Mouse (Mus musculus) forebrain, embryonic 13.5 days (tissue): ENCODE results near the gene Clrn2. TPM values are rescaled to one million over a fixed set of nuclear protein-coding genes. Genes with fewer than 3 reads are reported as not detected.
A peak's percentile ranks its signal among the peaks of the same experiment; 100 is the strongest.

Experiments used
- ATAC-seq: fragments of 200-750 bp; cut with Nextera tagmentation; 2 replicates; pipeline ENCODE4 v1.8.0; 2017
- H3K27ac ChIP-seq: fragments of 300-500 bp; sonication (generic); 2 replicates; pipeline ENCODE4 v1.5.1; 2015; ENCODE audit warnings: inconsistent platforms, mild to moderate bottlenecking, moderate library complexity
- H3K27me3 ChIP-seq: fragments of 300-500 bp; sonication (generic); 2 replicates; pipeline ENCODE4 v1.6.1; 2015; ENCODE audit warnings: mild to moderate bottlenecking, inconsistent platforms
- H3K36me3 ChIP-seq: fragments of 300-500 bp; sonication (generic); 2 replicates; pipeline ENCODE4 v1.6.1; 2015; ENCODE audit warnings: mild to moderate bottlenecking, inconsistent platforms; ENCODE audit not compliant: poor library complexity, severe bottlenecking
- H3K4me1 ChIP-seq: fragments of 300-500 bp; sonication (generic); 2 replicates; pipeline ENCODE4 v1.6.1; 2015; ENCODE audit warnings: inconsistent platforms
- H3K4me2 ChIP-seq: fragments of 300-500 bp; sonication (generic); 2 replicates; pipeline ENCODE4 v1.6.1; 2015; ENCODE audit warnings: inconsistent platforms, mild to moderate bottlenecking, moderate library complexity
- H3K4me3 ChIP-seq: fragments of 300-500 bp; sonication (generic); 2 replicates; pipeline ENCODE4 v1.5.1; 2015; ENCODE audit warnings: mild to moderate bottlenecking, inconsistent platforms
- H3K9ac ChIP-seq: fragments of 300-500 bp; sonication (generic); 2 replicates; pipeline ENCODE4 v1.6.1; 2015; ENCODE audit warnings: mild to moderate bottlenecking, inconsistent platforms
- H3K9me3 ChIP-seq: fragments of 300-500 bp; sonication (generic); replicated peaks from 2 replicates; pipeline ENCODE4 v1.6.1; 2016; ENCODE audit warnings: inconsistent platforms
- WGBS: fragments of 180-500 bp; shearing (Covaris S2); methylation state at CpG from one replicate; pipeline ENCODE4 v1.1.7; 2015; 5-methylcytosine and 5-hydroxymethylcytosine counted together
- polyA plus RNA-seq: library from polyadenylated mRNA; unstranded; fragments of >200 nt; fragmentation: Nextera tagmentation; extraction: Ambion mirVana; gene quantifications from 2 replicates; pipeline ENCODE4 v1.2.1, GENCODE M21; 2015

Gene Clrn2
- polyA plus RNA-seq, 1 experiment from 2014 or later = not detected

- no peak overlapping the region for H3K27ac ChIP-seq
- no peak overlapping the region for H3K4me3 ChIP-seq
- no peak overlapping the region for H3K9ac ChIP-seq
- WGBS = 73% methylated on average over 1 of the region's 1 CpGs
- peaks cover 23% of the 10 kb centered on the region for H3K4me1 ChIP-seq
- peak; percentile 32; the same call in 1 of the 2 replicates for ATAC-seq
- 0 out of 2 replicates have a peak, but pooled peaks cover 2% of the 10 kb centered on the region for H3K27me3 ChIP-seq
- H3K36me3 ChIP-seq = no peaks in the 10 kb centered on the region
- H3K4me2 ChIP-seq = 0 out of 2 replicates have a peak overlapping the region, but pooled peaks have one; percentile 4
- no peaks in the 10 kb centered on the region for H3K9me3 ChIP-seq
Measured at GRCm38 (mm10) chr5:45473521-45473920, 20.0 kb downstream of the Clrn2 start.

- no peak overlapping the region for H3K27ac ChIP-seq
- peak; percentile 52 for ATAC-seq
- no peaks in the 10 kb centered on the region for H3K36me3 ChIP-seq
- WGBS = 27% methylated on average over 6 of the region's 6 CpGs
- 0 out of 2 replicates have a peak, but pooled peaks cover 2% of the 10 kb centered on the region for H3K27me3 ChIP-seq
- no peak overlapping the region for H3K9ac ChIP-seq
- H3K4me2 ChIP-seq = no peak overlapping the region
- H3K4me1 ChIP-seq = peaks cover 23% of the 10 kb centered on the region
- no peak overlapping the region for H3K4me3 ChIP-seq
- H3K9me3 ChIP-seq = no peaks in the 10 kb centered on the region
Measured at GRCm38 (mm10) chr5:45474215-45474614, 20.7 kb downstream of the Clrn2 start.

- no peaks in the 10 kb centered on the region for H3K9me3 ChIP-seq
- no peaks in the 10 kb centered on the region for H3K36me3 ChIP-seq
- WGBS = 83% methylated on average over 3 of the region's 4 CpGs
- H3K9ac ChIP-seq = no peak overlapping the region
- no peak overlapping the region for H3K27ac ChIP-seq
- peaks cover 23% of the 10 kb centered on the region for H3K4me1 ChIP-seq
- H3K27me3 ChIP-seq = 0 out of 2 replicates have a peak, but pooled peaks cover 2% of the 10 kb centered on the region
- no peak for ATAC-seq
- H3K4me3 ChIP-seq = no peak overlapping the region
- H3K4me2 ChIP-seq = no peak overlapping the region
Measured at GRCm38 (mm10) chr5:45474758-45475157, 21.2 kb downstream of the Clrn2 start.

DNA sequence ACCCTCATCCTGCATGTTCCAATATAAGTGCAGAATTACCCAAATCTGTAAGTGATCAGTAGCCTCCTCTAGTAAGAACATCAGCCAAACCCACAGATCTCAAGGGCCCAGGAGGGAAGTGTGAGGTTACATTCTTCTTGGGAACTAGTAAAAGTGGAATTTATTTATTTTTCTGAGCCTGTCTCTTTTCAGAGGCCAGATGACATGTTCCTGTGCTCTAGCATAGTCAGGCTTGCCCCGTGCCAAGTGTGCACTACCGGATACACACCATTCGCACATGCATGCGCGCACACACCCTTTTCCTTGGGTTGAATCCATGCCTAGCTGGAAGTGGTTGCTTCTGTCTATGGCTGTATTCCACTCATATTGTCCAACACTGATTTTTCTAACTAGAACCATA, 22.2 kb downstream of the Clrn2 start:
- Histone ChIP-seq H3K9ac (no peak overlapping the region), H3K27me3 (0 out of 2 replicates have a peak, but pooled peaks cover 2% of the 10 kb centered on the region), H3K4me2 (no peak overlapping the region), H3K27ac (no peak overlapping the region), H3K9me3 (no peaks in the 10 kb centered on the region), H3K4me1 (peaks cover 23% of the 10 kb centered on the region), H3K4me3 (no peak overlapping the region), H3K36me3 (no peaks in the 10 kb centered on the region)
- WGBS = 93% methylated on average over 5 of the region's 5 CpGs
- ATAC-seq = no peak

DNA sequence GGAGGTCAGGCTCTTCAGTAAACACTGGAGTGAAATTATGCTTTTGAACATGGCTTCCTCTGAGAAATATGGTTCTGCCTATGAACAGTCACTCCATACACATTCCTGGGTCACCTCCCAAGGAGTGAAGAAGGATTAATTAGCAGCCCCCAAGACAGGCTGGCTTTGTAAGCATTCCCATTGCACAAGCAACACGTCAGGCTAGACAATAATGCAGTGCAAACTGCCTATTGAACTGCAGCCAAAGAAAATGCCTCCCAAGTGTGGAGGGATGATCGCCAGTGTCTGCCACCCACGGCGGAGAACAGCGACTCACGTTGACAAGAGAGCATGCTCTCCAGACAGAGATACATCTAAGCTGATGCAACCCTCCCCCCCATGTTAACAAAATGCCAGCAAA, 22.7 kb downstream of the Clrn2 start:
- ATAC-seq = peak; percentile 61
- 10% methylated on average over 6 of the region's 6 CpGs for WGBS
- H3K4me3 ChIP-seq = no peak overlapping the region
- no peaks in the 10 kb centered on the region for H3K9me3 ChIP-seq
- H3K36me3 ChIP-seq = no peaks in the 10 kb centered on the region
- 0 out of 2 replicates have a peak overlapping the region, but pooled peaks have one; percentile 7 for H3K4me2 ChIP-seq
- peaks cover 23% of the 10 kb centered on the region for H3K4me1 ChIP-seq
- H3K27me3 ChIP-seq = 0 out of 2 replicates have a peak, but pooled peaks cover 1% of the 10 kb centered on the region
- no peak overlapping the region for H3K27ac ChIP-seq
- H3K9ac ChIP-seq = no peak overlapping the region

- ATAC-seq = no peak
- no peak overlapping the region for H3K9ac ChIP-seq
- H3K4me3 ChIP-seq = no peak overlapping the region
- H3K4me2 ChIP-seq = no peak overlapping the region
- H3K9me3 ChIP-seq = no peaks in the 10 kb centered on the region
- H3K36me3 ChIP-seq = no peaks in the 10 kb centered on the region
- no peak overlapping the region for H3K27ac ChIP-seq
- H3K4me1 ChIP-seq = peaks cover 23% of the 10 kb centered on the region
- 88% methylated on average over 7 of the region's 7 CpGs for WGBS
- no peaks in the 10 kb centered on the region for H3K27me3 ChIP-seq
Measured at GRCm38 (mm10) chr5:45477601-45478000, 24.1 kb downstream of the Clrn2 start.

- Histone ChIP-seq H3K27ac (no peak overlapping the region), H3K9ac (no peak overlapping the region), H3K4me1 (peaks cover 11% of the 10 kb centered on the region), H3K4me3 (no peak overlapping the region), H3K27me3 (no peaks in the 10 kb centered on the region), H3K9me3 (no peaks in the 10 kb centered on the region), H3K36me3 (no peaks in the 10 kb centered on the region), H3K4me2 (no peak overlapping the region)
- WGBS = 95% methylated on average over 1 of the region's 1 CpGs
- no peak for ATAC-seq
Measured at GRCm38 (mm10) chr5:45480066-45480465, 26.5 kb downstream of the Clrn2 start.

DNA sequence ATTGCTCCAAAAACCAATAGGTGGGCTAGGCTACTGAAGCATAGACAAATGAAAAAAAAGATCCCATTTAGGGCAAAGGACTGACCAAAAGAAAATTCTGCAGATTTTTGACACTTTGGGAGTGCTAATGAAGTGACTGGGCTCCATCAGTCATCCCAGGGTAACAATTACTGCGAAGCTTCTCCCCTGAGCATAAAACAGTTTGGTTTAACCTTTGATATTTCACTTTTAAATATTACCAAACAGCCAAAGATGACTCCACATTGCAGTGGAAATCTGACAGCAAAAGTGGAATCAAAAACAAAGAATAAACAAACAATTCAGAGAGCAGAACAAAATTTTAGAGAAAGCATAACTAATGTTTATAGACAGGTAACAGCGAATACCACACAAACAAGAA, 27.6 kb downstream of the Clrn2 start:
- H3K4me3 ChIP-seq = no peak overlapping the region
- no peak for ATAC-seq
- no peak overlapping the region for H3K27ac ChIP-seq
- WGBS = 94% methylated on average over 2 of the region's 2 CpGs
- no peak overlapping the region for H3K4me2 ChIP-seq
- H3K9ac ChIP-seq = no peak overlapping the region
- H3K36me3 ChIP-seq = no peaks in the 10 kb centered on the region
- no peaks in the 10 kb centered on the region for H3K9me3 ChIP-seq
- H3K4me1 ChIP-seq = peaks cover 8% of the 10 kb centered on the region
- no peaks in the 10 kb centered on the region for H3K27me3 ChIP-seq

GRCm38 (mm10) chr5:45482607-45483006, 29.1 kb downstream of the Clrn2 start:
- 82% methylated on average over 3 of the region's 3 CpGs for WGBS
- H3K36me3 ChIP-seq = no peaks in the 10 kb centered on the region
- no peak overlapping the region for H3K27ac ChIP-seq
- no peaks in the 10 kb centered on the region for H3K9me3 ChIP-seq
- no peaks in the 10 kb centered on the region for H3K4me1 ChIP-seq
- no peak for ATAC-seq
- H3K4me3 ChIP-seq = no peak overlapping the region
- H3K4me2 ChIP-seq = no peak overlapping the region
- H3K9ac ChIP-seq = no peak overlapping the region
- H3K27me3 ChIP-seq = no peaks in the 10 kb centered on the region

GRCm38 (mm10) chr5:45483654-45484053, 30.1 kb downstream of the Clrn2 start:
- Histone ChIP-seq H3K9me3 (no peaks in the 10 kb centered on the region), H3K27ac (no peak overlapping the region), H3K4me3 (no peak overlapping the region), H3K4me2 (no peak overlapping the region), H3K4me1 (no peaks in the 10 kb centered on the region), H3K36me3 (no peaks in the 10 kb centered on the region), H3K9ac (no peak overlapping the region), H3K27me3 (no peaks in the 10 kb centered on the region)
- WGBS = 88% methylated on average over 1 of the region's 1 CpGs
- ATAC-seq = no peak

DNA sequence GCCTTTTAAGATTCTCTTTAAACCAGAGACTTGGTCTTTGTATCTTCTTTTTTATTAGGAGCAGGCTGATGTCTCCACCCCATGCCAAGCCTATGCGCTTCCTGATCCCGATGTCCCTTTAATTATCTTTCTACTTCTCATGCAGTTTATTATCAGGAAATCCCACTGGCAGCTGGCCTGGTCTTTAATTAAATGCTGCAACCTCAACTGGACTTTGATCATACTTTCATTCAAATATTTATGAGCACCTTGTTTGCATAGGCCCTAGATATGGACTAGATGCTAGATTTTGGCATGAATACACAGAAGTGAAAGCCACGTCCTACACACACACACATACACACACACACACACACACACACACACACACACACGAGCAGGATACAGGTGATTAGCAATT, 38.2 kb downstream of the Clrn2 start:
- no peak for ATAC-seq
- Histone ChIP-seq H3K4me1 (peaks cover 21% of the 10 kb centered on the region), H3K9me3 (no peaks in the 10 kb centered on the region), H3K27ac (no peak overlapping the region), H3K4me3 (no peak overlapping the region), H3K36me3 (0 out of 2 replicates have a peak, but pooled peaks cover under 1% of the 10 kb centered on the region), H3K27me3 (0 out of 2 replicates have a peak, but pooled peaks cover 3% of the 10 kb centered on the region), H3K4me2 (no peak overlapping the region), H3K9ac (no peak overlapping the region)
- 41% methylated on average over 4 of the region's 4 CpGs for WGBS

DNA sequence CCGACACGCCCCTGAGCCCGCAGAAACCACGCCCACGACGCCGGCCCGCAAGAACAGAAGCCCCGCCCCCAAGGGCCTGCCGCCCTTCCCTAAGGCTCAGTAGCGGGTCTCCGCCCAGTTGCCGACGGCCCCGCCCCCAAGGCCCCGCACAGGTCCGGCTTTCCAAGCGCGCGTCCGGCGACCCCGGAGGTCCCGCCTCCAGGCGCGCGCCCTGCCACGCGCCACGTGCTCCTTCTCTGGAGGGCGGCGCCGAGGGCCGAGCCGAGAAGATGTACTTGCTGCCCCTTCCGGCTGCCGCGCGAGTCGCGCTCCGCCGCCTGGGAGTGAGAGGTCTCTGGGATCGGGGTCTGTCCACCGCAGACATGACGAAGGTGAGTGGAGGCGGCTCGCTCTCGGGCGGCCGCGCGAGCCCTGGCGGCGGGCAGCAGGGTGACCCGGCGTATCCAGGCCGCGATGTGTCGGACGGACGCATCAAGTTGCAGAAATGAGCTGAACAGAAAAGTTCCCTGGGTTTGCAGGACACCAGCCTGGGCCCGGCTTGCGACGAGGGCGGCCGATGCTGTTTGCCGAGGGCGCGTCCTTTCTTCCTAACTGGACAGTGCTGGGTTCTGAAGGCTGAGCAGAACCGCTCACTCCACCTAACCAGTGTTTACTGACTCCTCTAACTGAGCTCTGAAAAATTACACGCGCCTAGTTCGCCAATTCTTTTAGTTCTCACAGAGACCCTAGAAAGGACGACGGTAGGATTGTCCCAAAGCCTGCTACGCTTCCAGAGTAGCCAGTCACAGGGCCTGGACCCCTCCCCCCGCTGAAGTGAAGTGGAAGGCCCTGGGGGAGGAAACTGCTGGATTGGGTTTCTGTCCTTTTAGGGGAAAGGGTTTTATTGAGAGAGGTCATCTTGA, 39.9 kb downstream of the Clrn2 start, which contains the start of gene Lap3:
Gene Lap3, plus strand, starts transcription at position 184 of the 902 bp plus-strand sequence.
- whole genome bisulfite sequencing = under 1% methylated on average over 77 of the region's 78 CpGs

More for the DNA sequence above, 39.9 kb downstream of the Clrn2 start, which contains the start of gene Lap3:
- Histone ChIP-seq H3K4me3 (peak within 1 kb of the TSS; percentile 68), H3K27me3 (0 out of 2 replicates have a peak, but pooled peaks cover 3% of the 10 kb centered on the region), H3K4me1 (peaks cover 21% of the 10 kb centered on the region), H3K9ac (peak within 1 kb of the TSS; percentile 77), H3K36me3 (peaks cover 17% of the 10 kb centered on the region), H3K4me2 (peak within 1 kb of the TSS; percentile 84), H3K9me3 (no peaks in the 10 kb centered on the region), H3K27ac (peak within 1 kb of the TSS; percentile 40; the same call in 1 of the 2 replicates)
- ATAC-seq = peak; percentile 95
